Mouse (Mus musculus): ENCODE data around the gene Ninj1. TPM values are rescaled to one million over a fixed set of nuclear protein-coding genes. Genes with fewer than 3 reads are reported as not detected.

Ninj1 gene
- 25.2 TPM for polyA plus RNA-seq (2015; fragmentation: Illumina TruSeq; extraction: RNeasy Lipid Tissue Mini Kit (QIAGEN cat#74804); ENCODE audit: low read depth, low replicate concordance)

GRCm38 (mm10) chr13:49187288-49188218, at the start of gene Ninj1:
Gene Ninj1 (plus strand): TSS chr13:49187485.

GRCm38 (mm10) chr13:49147858-49148226, 39.4 kb upstream of the Ninj1 start, which contains the start of gene Wnk2:
Gene Wnk2 (minus strand): TSS chr13:49148014.

GRCm38 (mm10) chr13:49215504-49216219, 28.4 kb downstream of the Ninj1 start, which contains the start of gene Card19:
Gene Card19 (minus strand): TSS chr13:49216037.

Other genes with a start within 250 kb of the Ninj1 start
- 71.3 TPM for gene Fam120a, start 219.5 kb upstream of the Ninj1 start, polyA plus RNA-seq (2015; fragmentation: Illumina TruSeq; extraction: RNeasy Lipid Tissue Mini Kit (QIAGEN cat#74804); ENCODE audit: low read depth, low replicate concordance)
- 53.9 TPM for gene Wnk2, start 39.5 kb upstream of the Ninj1 start, polyA plus RNA-seq (2015; fragmentation: Illumina TruSeq; extraction: RNeasy Lipid Tissue Mini Kit (QIAGEN cat#74804); ENCODE audit: low read depth, low replicate concordance)
- 21.0 TPM for gene Card19, start 28.6 kb downstream of the Ninj1 start, polyA plus RNA-seq (2015; fragmentation: Illumina TruSeq; extraction: RNeasy Lipid Tissue Mini Kit (QIAGEN cat#74804); ENCODE audit: low read depth, low replicate concordance)
- gene Susd3, start 61.2 kb downstream of the Ninj1 start, polyA plus RNA-seq (2015; fragmentation: Illumina TruSeq; extraction: RNeasy Lipid Tissue Mini Kit (QIAGEN cat#74804); ENCODE audit: low read depth, low replicate concordance), result 3.0 TPM
- gene Fgd3, start 132.8 kb downstream of the Ninj1 start, polyA plus RNA-seq (2015; fragmentation: Illumina TruSeq; extraction: RNeasy Lipid Tissue Mini Kit (QIAGEN cat#74804); ENCODE audit: low read depth, low replicate concordance), result 6.1 TPM
- gene Bicd2, start 154.1 kb downstream of the Ninj1 start, polyA plus RNA-seq (2015; fragmentation: Illumina TruSeq; extraction: RNeasy Lipid Tissue Mini Kit (QIAGEN cat#74804); ENCODE audit: low read depth, low replicate concordance), result 36.3 TPM
- gene Ippk, start 233.8 kb downstream of the Ninj1 start, polyA plus RNA-seq (2015; fragmentation: Illumina TruSeq; extraction: RNeasy Lipid Tissue Mini Kit (QIAGEN cat#74804); ENCODE audit: low read depth, low replicate concordance), result 16.7 TPM

All from brain, adult 10 weeks (tissue).